Mouse (Mus musculus) MEL (cell line): ENCODE data around the gene Ubxn7. TPM values are rescaled to one million over a fixed set of nuclear protein-coding genes. Genes with fewer than 3 reads are reported as not detected.

Source experiments
- DNase-seq: peaks from one replicate; pipeline ENCODE4 v3.0.0; 2011; ENCODE audit warnings: low read depth, low spot score
- H3K27ac ChIP-seq: 2 replicates; pipeline ENCODE4 v1.5.1; 2012; ENCODE audit warnings: low read depth, mild to moderate bottlenecking, control low read depth, low read length, moderate library complexity; ENCODE audit not compliant: control insufficient read depth
- H3K27me3 ChIP-seq, 2 experiments: fragments of 150-350 bp in 1 of 2; sonication (generic) in 1 of 2; 2 replicates each; pipeline ENCODE4 v1.6.1; 2012; ENCODE audit warnings: low read length in 2 of 2, mild to moderate bottlenecking in 2 of 2, improper control_type of control experiment in 1 of 2, moderate library complexity in 1 of 2; ENCODE audit not compliant: insufficient read depth in 2 of 2, control insufficient read depth in 1 of 2
- H3K36me3 ChIP-seq, 2 experiments: 2 replicates each; pipeline ENCODE4 v1.6.1; 2012 to 2014; ENCODE audit warnings: low read length in 2 of 2, improper control_type of control experiment in 1 of 2, inconsistent platforms in 1 of 2, mild to moderate bottlenecking in 1 of 2; ENCODE audit not compliant: insufficient read depth in 2 of 2, control insufficient read depth in 1 of 2
- H3K4me1 ChIP-seq, 2 experiments: fragments of 150-350 bp in 1 of 2; sonication (generic) in 1 of 2; 2 replicates each; pipeline ENCODE4 v1.6.1; 2012; ENCODE audit warnings: low read length in 2 of 2, improper control_type of control experiment in 1 of 2, mild to moderate bottlenecking in 1 of 2; ENCODE audit not compliant: insufficient read depth in 2 of 2, control insufficient read depth in 1 of 2
- H3K4me3 ChIP-seq, 2 experiments: fragments of 150-350 bp in 1 of 2; sonication (generic) in 1 of 2; 2 replicates each; pipeline ENCODE4 v1.5.1; 2012; ENCODE audit warnings: low read depth in 2 of 2, low read length in 2 of 2, mild to moderate bottlenecking in 2 of 2, moderate library complexity in 2 of 2, control low read depth in 1 of 2, improper control_type of control experiment in 1 of 2; ENCODE audit not compliant: control insufficient read depth in 1 of 2, insufficient read depth in 1 of 2
- H3K79me2 ChIP-seq: 2 replicates; pipeline ENCODE4 v1.6.1; 2012; ENCODE audit warnings: mild to moderate bottlenecking, low read length, moderate library complexity; ENCODE audit not compliant: control insufficient read depth, poor library complexity, insufficient read depth
- H3K9ac ChIP-seq: 2 replicates; pipeline ENCODE4 v1.6.1; 2012; ENCODE audit warnings: low read depth, mild to moderate bottlenecking, control low read depth, low read length, moderate library complexity; ENCODE audit not compliant: control insufficient read depth, poor library complexity, severe bottlenecking
- H3K9me3 ChIP-seq: fragments of 150-350 bp; sonication (generic); replicated peaks from 2 replicates; pipeline ENCODE4 v1.6.1; 2012; ENCODE audit warnings: mild to moderate bottlenecking, low read length, improper control_type of control experiment, moderate library complexity; ENCODE audit not compliant: insufficient read depth
- BHLHE40 ChIP-seq: IDR thresholded peaks from 2 replicates; pipeline ENCODE4 v1.6.1; 2012; ENCODE audit warnings: low read depth, mild to moderate bottlenecking, inconsistent platforms, low read length, improper control_type of control experiment, borderline replicate concordance
- CHD1 ChIP-seq: IDR thresholded peaks from 2 replicates; pipeline ENCODE4 v1.6.1; 2012; ENCODE audit warnings: low read depth, mild to moderate bottlenecking, inconsistent platforms, low read length, improper control_type of control experiment
- CTCF ChIP-seq, 3 experiments: IDR thresholded peaks in 2 of 3; conservative IDR thresholded peaks in 1 of 3; 2 replicates each; pipeline ENCODE4 v1.5.1; 2011 to 2012; ENCODE audit warnings: low read length in 3 of 3, low read depth in 2 of 3, mild to moderate bottlenecking in 2 of 3, improper control_type of control experiment in 1 of 3, inconsistent platforms in 1 of 3, mixed read lengths in 1 of 3, moderate library complexity in 1 of 3; ENCODE audit not compliant: control insufficient read depth in 1 of 3, insufficient read depth in 1 of 3, poor library complexity in 1 of 3, severe bottlenecking in 1 of 3
- E2F4 ChIP-seq: IDR thresholded peaks from 2 replicates; pipeline ENCODE4 v1.6.1; 2011; ENCODE audit warnings: low read depth, low read length, improper control_type of control experiment, borderline replicate concordance
- GATA1 ChIP-seq: IDR thresholded peaks from 2 replicates; pipeline ENCODE4 v1.6.1; 2011; ENCODE audit warnings: low read depth, low read length, improper control_type of control experiment
- HCFC1 ChIP-seq: IDR thresholded peaks from 2 replicates; pipeline ENCODE4 v1.6.1; 2012; ENCODE audit warnings: low read depth, mild to moderate bottlenecking, inconsistent platforms, low read length, improper control_type of control experiment, moderate library complexity
- KAT2A ChIP-seq: conservative IDR thresholded peaks from 2 replicates; pipeline ENCODE4 v1.6.1; 2012; ENCODE audit warnings: low read depth, low read length, improper control_type of control experiment, inconsistent platforms
- MAFK ChIP-seq: IDR thresholded peaks from 2 replicates; pipeline ENCODE4 v1.6.1; 2011; ENCODE audit warnings: low read depth, mild to moderate bottlenecking, low read length, improper control_type of control experiment, borderline replicate concordance
- MAX ChIP-seq: IDR thresholded peaks from 2 replicates; pipeline ENCODE4 v1.6.1; 2011; ENCODE audit warnings: low read length, improper control_type of control experiment
- MAZ ChIP-seq: IDR thresholded peaks from 2 replicates; pipeline ENCODE4 v1.6.1; 2012; ENCODE audit warnings: low read depth, mild to moderate bottlenecking, inconsistent platforms, low read length, improper control_type of control experiment
- MEF2A ChIP-seq: IDR thresholded peaks from 2 replicates; pipeline ENCODE4 v1.6.1; 2014; ENCODE audit warnings: low read depth, mild to moderate bottlenecking, inconsistent platforms, low read length, improper control_type of control experiment; ENCODE audit not compliant: poor library complexity, insufficient replicate concordance, severe bottlenecking; ENCODE audit errors: extremely low read depth
- MXI1 ChIP-seq: IDR thresholded peaks from 2 replicates; pipeline ENCODE4 v1.6.1; 2011; ENCODE audit warnings: mild to moderate bottlenecking, low read depth, low read length, improper control_type of control experiment
- NRF1 ChIP-seq: IDR thresholded peaks from 2 replicates; pipeline ENCODE4 v1.6.1; 2014; ENCODE audit warnings: low read depth, mild to moderate bottlenecking, inconsistent platforms, low read length, improper control_type of control experiment, moderate library complexity; ENCODE audit not compliant: poor library complexity, insufficient read depth, severe bottlenecking
- POLR2AphosphoS2 ChIP-seq: IDR thresholded peaks from 2 replicates; pipeline ENCODE4 v1.6.1; 2011; ENCODE audit warnings: low read length, improper control_type of control experiment
- SIN3A ChIP-seq: IDR thresholded peaks from 2 replicates; pipeline ENCODE4 v1.6.1; 2012; ENCODE audit warnings: low read length, improper control_type of control experiment, inconsistent platforms
- TAL1 ChIP-seq: IDR thresholded peaks from 2 replicates; pipeline ENCODE4 v1.6.1; 2012; ENCODE audit warnings: mild to moderate bottlenecking, inconsistent platforms, low read length, moderate library complexity, mixed read lengths
- TCF12 ChIP-seq: IDR thresholded peaks from 2 replicates; pipeline ENCODE4 v1.6.1; 2014; ENCODE audit warnings: low read depth, mild to moderate bottlenecking, inconsistent platforms, low read length, improper control_type of control experiment, moderate library complexity
- ZC3H11A ChIP-seq: IDR thresholded peaks from 2 replicates; pipeline ENCODE4 v1.6.1; 2012; ENCODE audit warnings: low read depth, mild to moderate bottlenecking, inconsistent platforms, low read length, improper control_type of control experiment
- polyA plus RNA-seq, 2 experiments: library from polyadenylated mRNA; stranded (reverse) in 1 of 2; unstranded in 1 of 2; fragments of >175 nt in 1 of 2; fragments of >200 nt in 1 of 2; gene quantifications; 2 replicates each; pipeline versions ENCODE4 v1.2.1 to v1.2.4; 2012; ENCODE audit warnings: low replicate concordance in 2 of 2, low read depth in 1 of 2; ENCODE audit not compliant: insufficient read length in 2 of 2, insufficient read depth in 1 of 2, missing spikeins in 1 of 2
- total RNA-seq: library from RNA; depleted of rRNA; stranded (reverse); fragments of 300-350 nt; gene quantifications from 2 replicates; pipeline ENCODE4 v1.2.3, GENCODE M21; 2012

The Ubxn7 gene
- total and polyA plus RNA-seq, 3 experiments, result 8.1 to 51.2 (median 11.0) TPM

- peaks cover 0 to 10% of the 10 kb centered on the region in 2 experiments; a peak in 2 of 4 replicates for H3K36me3 ChIP-seq
- no peak for TF ChIP-seq BHLHE40
- TF ChIP-seq TCF12, result no peak
- TF ChIP-seq TAL1, result no peak
- TF ChIP-seq KAT2A, result no peak
- TF ChIP-seq, all 39 proteins: peak for 0
- no peak overlapping the region for H3K27ac ChIP-seq
- no peak overlapping the region for H3K4me3 ChIP-seq
- no peaks in the 10 kb centered on the region for H3K9me3 ChIP-seq
- no peak overlapping the region for H3K9ac ChIP-seq
- H3K79me2 ChIP-seq, result no peaks in the 10 kb centered on the region
- no peaks in the 10 kb centered on the region for H3K27me3 ChIP-seq
- DNase-seq, result no peak
- H3K4me1 ChIP-seq, result no peaks in the 10 kb centered on the region
Measured at GRCm38 (mm10) chr16:32303046-32303445, 29.0 kb upstream of the Ubxn7 start.

DNA sequence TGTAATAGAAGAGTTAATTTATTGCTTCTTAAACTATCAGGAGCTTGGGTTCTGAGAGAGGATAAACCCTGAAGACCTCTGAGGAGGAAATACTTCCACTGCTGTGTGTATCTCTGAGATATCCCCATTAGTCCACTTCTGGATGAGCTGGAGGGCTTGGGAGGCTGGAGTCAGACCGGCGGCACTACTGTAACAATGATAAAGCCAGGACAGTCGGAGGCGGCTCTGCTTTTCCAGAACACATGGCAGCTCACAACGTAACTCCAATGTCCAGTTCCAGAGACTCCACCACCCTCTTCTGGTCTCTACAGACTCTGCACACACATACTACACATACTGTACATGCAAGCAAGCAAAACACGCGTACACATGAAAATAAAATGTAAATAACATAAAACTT lies 28.2 kb upstream of the Ubxn7 start:
- H3K9me3 ChIP-seq, result no peaks in the 10 kb centered on the region
- no peak for TF ChIP-seq MAX
- no peak for TF ChIP-seq CTCF (IDR thresholded peaks at IDR 0.05 in 2 of 3, conservative IDR thresholded peaks at IDR 0.05 in 1 of 3; ENCODE audit: control insufficient read depth in 1 of 3, insufficient read depth in 1 of 3, low read depth in 2 of 3, low read length in 3 of 3, poor library complexity in 1 of 3, severe bottlenecking in 1 of 3)
- no peak for TF ChIP-seq MXI1
- TF ChIP-seq CHD1, result no peak
- TF ChIP-seq MAFK, result no peak
- no peak for TF ChIP-seq E2F4
- TF ChIP-seq SIN3A, result no peak
- TF ChIP-seq GATA1, result no peak
- no peak for TF ChIP-seq MAZ
- no peak for TF ChIP-seq NRF1
- TF ChIP-seq HCFC1, result no peak
- no peak for TF ChIP-seq ZC3H11A
- no peak for TF ChIP-seq POLR2AphosphoS2
- no peak for TF ChIP-seq MEF2A
- no peak for TF ChIP-seq TAL1
- TF ChIP-seq, all 39 proteins: peak for 0
- Histone ChIP-seq H3K9ac (no peak overlapping the region), H3K4me3 (no peak overlapping the region), H3K27ac (no peak overlapping the region), H3K36me3 (peaks cover 0 to 6% of the 10 kb centered on the region in 2 experiments; a peak in 2 of 4 replicates), H3K79me2 (no peaks in the 10 kb centered on the region), H3K27me3 (no peaks in the 10 kb centered on the region), H3K4me1 (no peaks in the 10 kb centered on the region)
- no peak for DNase-seq
